Mouse (Mus musculus): Measurements from ENCODE around the gene Vmn2r35. TPM values are rescaled to one million over a fixed set of nuclear protein-coding genes. Genes with fewer than 3 reads are reported as not detected.
"Not testable (repeated sequence)": the region's sequence is repeated elsewhere in the genome, so short reads cannot be mapped to it uniquely, and the experiment has no call there.

Vmn2r35 gene
- not detected in 2 replicates for polyA plus RNA-seq (2014; fragmentation: Nextera tagmentation; extraction: Ambion mirVana)

GRCm38 (mm10) chr7:7819767-7820166 lies at the start of gene Vmn2r35:
Gene Vmn2r35 (minus strand): TSS chr7:7819867.
- WGBS, result no CpG with 5 or more reads among the region's 1 CpGs
- not testable (repeated sequence) for H3K4me3 ChIP-seq (ENCODE audit: low read length); H3K36me3 ChIP-seq (ENCODE audit: control insufficient read depth, insufficient read depth, low read length); H3K27me3 ChIP-seq (ENCODE audit: control insufficient read depth, insufficient read depth, low read length); ATAC-seq (ENCODE audit: low FRiP score, low TSS enrichment); H3K9me3 ChIP-seq (ENCODE audit: control insufficient read depth, low read length); H3K4me2 ChIP-seq (replicated peaks; ENCODE audit: low read depth, low read length); H3K4me1 ChIP-seq (ENCODE audit: control insufficient read depth, insufficient read depth, low read length); H3K9ac ChIP-seq (ENCODE audit: low read depth, low read length); H3K27ac ChIP-seq (ENCODE audit: low read depth, low read length)

DNA sequence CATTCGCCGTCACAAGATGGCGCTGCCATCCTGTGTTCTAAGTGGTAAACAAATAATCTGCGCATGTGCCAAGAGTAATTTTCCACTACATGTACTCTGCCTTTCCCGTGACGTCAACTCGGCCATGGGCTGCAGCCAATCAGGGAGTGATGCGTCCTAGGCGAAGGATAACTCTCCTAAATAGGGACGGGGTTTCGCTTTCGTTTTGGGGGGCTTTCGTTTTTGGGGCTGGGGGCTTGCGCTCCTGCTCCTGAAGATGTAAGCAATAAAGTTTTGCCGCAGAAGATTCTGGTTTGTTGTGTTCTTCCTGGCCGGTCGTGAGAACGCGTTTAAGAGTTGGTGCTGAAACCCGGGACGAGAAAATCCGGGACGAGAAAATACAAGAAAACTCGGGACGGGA lies 25.5 kb downstream of the Vmn2r35 start:
- not testable (repeated sequence) for H3K27me3 ChIP-seq (ENCODE audit: control insufficient read depth, insufficient read depth, low read length); H3K4me1 ChIP-seq (ENCODE audit: control insufficient read depth, insufficient read depth, low read length); H3K4me2 ChIP-seq (replicated peaks; ENCODE audit: low read depth, low read length); H3K9ac ChIP-seq (ENCODE audit: low read depth, low read length); ATAC-seq (ENCODE audit: low FRiP score, low TSS enrichment); H3K36me3 ChIP-seq (ENCODE audit: control insufficient read depth, insufficient read depth, low read length); H3K27ac ChIP-seq (ENCODE audit: low read depth, low read length); H3K4me3 ChIP-seq (ENCODE audit: low read length); H3K9me3 ChIP-seq (ENCODE audit: control insufficient read depth, low read length)
- 89% methylated on average over 5 of the region's 25 CpGs for WGBS

Other genes with a start within 250 kb of the Vmn2r35 start
- not detected in 2 replicates for gene Vmn2r34, start 130.4 kb downstream of the Vmn2r35 start, polyA plus RNA-seq (2014; fragmentation: Nextera tagmentation; extraction: Ambion mirVana)
- gene Vmn2r36, start 82.6 kb upstream of the Vmn2r35 start, polyA plus RNA-seq (2014; fragmentation: Nextera tagmentation; extraction: Ambion mirVana), result not detected in 2 replicates

Data from kidney, embryonic 14.5 days (tissue).